Mouse (Mus musculus): ENCODE measurements around the gene Ap3s2. TPM values are rescaled to one million over a fixed set of nuclear protein-coding genes. Genes with fewer than 3 reads are reported as not detected.

Ap3s2 gene
- polyA plus RNA-seq, 1 experiment from 2014 or later: 41.2 TPM

- H3K4me2 ChIP-seq (ENCODE audit: low read depth, severe bottlenecking): no peak overlapping the region
- 75% methylated on average over 3 of the region's 3 CpGs for WGBS
- no peaks in the 10 kb centered on the region for H3K27me3 ChIP-seq (ENCODE audit: control insufficient read depth, insufficient read depth, low read length)
- H3K9me3 ChIP-seq (ENCODE audit: control insufficient read depth, low read length): no peaks in the 10 kb centered on the region
- H3K4me1 ChIP-seq (ENCODE audit: control insufficient read depth, insufficient read depth, low read length): 0 out of 2 replicates have a peak, but pooled peaks cover 2% of the 10 kb centered on the region
- 0 out of 2 replicates have a peak overlapping the region, but pooled peaks have one; percentile 16 for H3K27ac ChIP-seq (replicated peaks; ENCODE audit: low read depth, low read length)
- no peaks in the 10 kb centered on the region for H3K36me3 ChIP-seq (ENCODE audit: control insufficient read depth, insufficient read depth, low read length)
- DNase-seq (ENCODE audit: low spot score): peak; percentile 42
- no peak overlapping the region for H3K4me3 ChIP-seq (ENCODE audit: low read depth, low read length)
- ATAC-seq (ENCODE audit: insufficient number of reproducible peaks, low FRiP score, low TSS enrichment, low read depth): peak; percentile 72
- H3K9ac ChIP-seq (ENCODE audit: low read length): no peak overlapping the region
Observed at GRCm38 (mm10) chr7:79866294-79867000, 54.0 kb downstream of the Ap3s2 start.

GRCm38 (mm10) chr7:79861794-79862193 lies 58.7 kb downstream of the Ap3s2 start:
- no peak for DNase-seq (ENCODE audit: low spot score)
- H3K27ac ChIP-seq (replicated peaks; ENCODE audit: low read depth, low read length): no peak overlapping the region
- no peak for ATAC-seq (ENCODE audit: insufficient number of reproducible peaks, low FRiP score, low TSS enrichment, low read depth)
- no peak overlapping the region for H3K9ac ChIP-seq (ENCODE audit: low read length)
- H3K4me1 ChIP-seq (ENCODE audit: control insufficient read depth, insufficient read depth, low read length): peaks cover 15% of the 10 kb centered on the region
- no peak overlapping the region for H3K4me3 ChIP-seq (ENCODE audit: low read depth, low read length)
- no peaks in the 10 kb centered on the region for H3K27me3 ChIP-seq (ENCODE audit: control insufficient read depth, insufficient read depth, low read length)
- H3K9me3 ChIP-seq (ENCODE audit: control insufficient read depth, low read length): no peaks in the 10 kb centered on the region
- H3K36me3 ChIP-seq (ENCODE audit: control insufficient read depth, insufficient read depth, low read length): no peaks in the 10 kb centered on the region
- 93% methylated on average over 8 of the region's 8 CpGs for WGBS
- H3K4me2 ChIP-seq (ENCODE audit: low read depth, severe bottlenecking): no peak overlapping the region

DNA sequence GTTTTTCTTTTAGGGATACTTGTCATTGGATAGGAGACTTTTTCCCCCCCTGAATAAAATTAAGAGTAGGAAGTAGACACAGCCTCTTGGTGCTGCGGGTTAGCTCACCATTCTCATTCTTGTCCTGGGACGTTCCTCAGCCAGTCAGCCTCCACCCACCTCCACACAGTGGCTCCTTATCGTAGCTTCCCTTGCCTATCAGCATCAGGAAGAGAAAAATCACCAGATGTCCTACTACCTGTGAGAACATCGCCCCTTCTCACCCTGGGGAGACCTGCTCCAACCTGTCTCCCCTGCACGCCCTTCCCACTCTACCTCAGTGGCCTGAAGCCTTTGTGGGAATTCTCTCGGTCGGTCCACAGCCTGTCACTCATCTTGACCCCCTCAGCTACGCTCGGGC lies 59.6 kb downstream of the Ap3s2 start, which contains the start of gene Anpep:
Gene Anpep (minus strand): TSS at position 249 of the 400 bp plus-strand sequence.
- no peak for ATAC-seq (ENCODE audit: insufficient number of reproducible peaks, low FRiP score, low TSS enrichment, low read depth)
- H3K36me3 ChIP-seq (ENCODE audit: control insufficient read depth, insufficient read depth, low read length): no peaks in the 10 kb centered on the region

GRCm38 (mm10) chr7:79858956-79859630 lies 61.4 kb downstream of the Ap3s2 start:
- Histone ChIP-seq H3K27ac (replicated peaks; ENCODE audit: low read depth, low read length) (no peak overlapping the region), H3K27me3 (ENCODE audit: control insufficient read depth, insufficient read depth, low read length) (no peaks in the 10 kb centered on the region), H3K9ac (ENCODE audit: low read length) (no peak overlapping the region; the same call in 1 of the 2 replicates), H3K4me2 (ENCODE audit: low read depth, severe bottlenecking) (no peak overlapping the region), H3K9me3 (ENCODE audit: control insufficient read depth, low read length) (no peaks in the 10 kb centered on the region), H3K4me1 (ENCODE audit: control insufficient read depth, insufficient read depth, low read length) (peaks cover 15% of the 10 kb centered on the region), H3K4me3 (ENCODE audit: low read depth, low read length) (no peak overlapping the region), H3K36me3 (ENCODE audit: control insufficient read depth, insufficient read depth, low read length) (no peaks in the 10 kb centered on the region)
- no peak for ATAC-seq (ENCODE audit: insufficient number of reproducible peaks, low FRiP score, low TSS enrichment, low read depth)
- WGBS: 52% methylated on average over 9 of the region's 9 CpGs
- DNase-seq (ENCODE audit: low spot score): no peak

More for the DNA sequence above, 59.6 kb downstream of the Ap3s2 start, which contains the start of gene Anpep:
- 82% methylated on average over 9 of the region's 9 CpGs for WGBS
- H3K4me3 ChIP-seq (ENCODE audit: low read depth, low read length): no peak within 1 kb of the TSS
- no peaks in the 10 kb centered on the region for H3K9me3 ChIP-seq (ENCODE audit: control insufficient read depth, low read length)
- H3K27ac ChIP-seq (replicated peaks; ENCODE audit: low read depth, low read length): no peak within 1 kb of the TSS
- no peak within 1 kb of the TSS for H3K9ac ChIP-seq (ENCODE audit: low read length)
- no peak within 1 kb of the TSS for H3K4me2 ChIP-seq (ENCODE audit: low read depth, severe bottlenecking)
- peaks cover 15% of the 10 kb centered on the region for H3K4me1 ChIP-seq (ENCODE audit: control insufficient read depth, insufficient read depth, low read length)
- DNase-seq (ENCODE audit: low spot score): no peak
- H3K27me3 ChIP-seq (ENCODE audit: control insufficient read depth, insufficient read depth, low read length): no peaks in the 10 kb centered on the region

DNA sequence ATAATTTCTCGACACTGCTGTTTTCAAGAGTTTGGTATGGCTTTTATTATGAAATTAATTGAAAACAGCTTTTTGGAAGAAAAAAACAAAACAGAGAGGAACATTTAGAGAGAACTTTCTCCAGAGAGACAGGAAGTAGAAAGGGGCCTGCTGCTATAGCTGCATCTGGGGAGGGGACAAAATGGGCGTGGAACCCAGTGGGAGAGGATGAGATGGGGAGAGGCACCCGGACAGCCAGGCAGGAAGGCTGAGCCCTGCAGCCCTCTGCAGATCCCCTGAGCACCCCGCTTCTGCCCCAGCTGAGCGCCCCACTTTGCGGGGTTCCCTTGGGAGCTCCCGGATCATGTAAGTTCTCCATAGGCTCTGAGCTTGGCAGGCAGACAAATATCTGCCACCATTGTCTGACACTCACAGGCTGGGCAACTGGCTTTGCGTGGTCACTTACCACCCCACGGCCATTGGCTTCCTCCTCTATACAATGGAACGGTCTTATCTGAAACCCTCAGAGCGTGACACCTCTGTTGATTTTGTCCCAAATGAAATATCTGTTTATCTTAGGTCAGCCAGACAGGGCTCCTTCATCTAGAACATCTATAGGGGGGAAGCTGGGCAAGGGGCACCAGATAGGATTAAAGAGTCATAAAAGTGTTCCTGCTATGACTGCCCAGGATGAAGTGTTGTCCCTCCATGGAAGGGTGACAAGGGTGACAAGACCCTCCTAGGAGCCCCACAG lies 62.1 kb downstream of the Ap3s2 start:
- Histone ChIP-seq H3K9ac (ENCODE audit: low read length) (no peak overlapping the region), H3K4me3 (ENCODE audit: low read depth, low read length) (no peak overlapping the region), H3K36me3 (ENCODE audit: control insufficient read depth, insufficient read depth, low read length) (no peaks in the 10 kb centered on the region), H3K9me3 (ENCODE audit: control insufficient read depth, low read length) (no peaks in the 10 kb centered on the region), H3K27me3 (ENCODE audit: control insufficient read depth, insufficient read depth, low read length) (no peaks in the 10 kb centered on the region), H3K27ac (replicated peaks; ENCODE audit: low read depth, low read length) (no peak overlapping the region), H3K4me2 (ENCODE audit: low read depth, severe bottlenecking) (no peak overlapping the region), H3K4me1 (ENCODE audit: control insufficient read depth, insufficient read depth, low read length) (peaks cover 15% of the 10 kb centered on the region)
- no peak for ATAC-seq (ENCODE audit: insufficient number of reproducible peaks, low FRiP score, low TSS enrichment, low read depth)
- no peak for DNase-seq (ENCODE audit: low spot score)
- 58% methylated on average over 11 of the region's 11 CpGs for whole genome bisulfite sequencing

DNA sequence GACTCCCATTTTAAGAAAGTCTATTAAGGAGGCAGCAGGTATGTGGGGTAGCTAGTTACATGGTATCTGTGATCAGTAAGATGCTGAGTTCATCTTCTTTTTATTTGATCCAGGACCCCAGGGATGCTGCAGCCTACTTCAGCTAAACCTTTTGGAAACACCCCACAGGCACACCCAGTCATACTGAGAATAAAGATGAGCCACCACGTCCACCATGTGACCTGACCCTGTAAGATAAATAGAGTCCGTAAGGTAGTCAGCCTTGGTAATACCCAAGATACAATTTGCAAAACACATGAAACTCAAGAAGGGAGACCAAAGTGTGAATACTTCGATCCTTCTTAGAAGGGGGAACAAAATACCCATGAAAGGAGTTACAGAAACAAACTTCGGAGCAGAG lies 64.1 kb downstream of the Ap3s2 start:
- Histone ChIP-seq H3K9ac (ENCODE audit: low read length) (no peak overlapping the region), H3K4me2 (ENCODE audit: low read depth, severe bottlenecking) (no peak overlapping the region), H3K9me3 (ENCODE audit: control insufficient read depth, low read length) (no peaks in the 10 kb centered on the region), H3K36me3 (ENCODE audit: control insufficient read depth, insufficient read depth, low read length) (no peaks in the 10 kb centered on the region), H3K4me1 (ENCODE audit: control insufficient read depth, insufficient read depth, low read length) (peaks cover 15% of the 10 kb centered on the region), H3K27me3 (ENCODE audit: control insufficient read depth, insufficient read depth, low read length) (no peaks in the 10 kb centered on the region), H3K27ac (replicated peaks; ENCODE audit: low read depth, low read length) (no peak overlapping the region), H3K4me3 (ENCODE audit: low read depth, low read length) (no peak overlapping the region)
- WGBS: 88% methylated on average over 4 of the region's 4 CpGs
- no peak for DNase-seq (ENCODE audit: low spot score)
- ATAC-seq (ENCODE audit: insufficient number of reproducible peaks, low FRiP score, low TSS enrichment, low read depth): no peak

- Histone ChIP-seq H3K27ac (replicated peaks; ENCODE audit: low read depth, low read length) (peak overlapping the region; percentile 71), H3K36me3 (ENCODE audit: control insufficient read depth, insufficient read depth, low read length) (no peaks in the 10 kb centered on the region), H3K4me1 (ENCODE audit: control insufficient read depth, insufficient read depth, low read length) (peaks cover 11% of the 10 kb centered on the region; the same call in 1 of the 2 replicates), H3K4me2 (ENCODE audit: low read depth, severe bottlenecking) (peak overlapping the region; percentile 86), H3K9me3 (ENCODE audit: control insufficient read depth, low read length) (no peaks in the 10 kb centered on the region), H3K9ac (ENCODE audit: low read length) (peak overlapping the region; percentile 65), H3K27me3 (ENCODE audit: control insufficient read depth, insufficient read depth, low read length) (no peaks in the 10 kb centered on the region), H3K4me3 (ENCODE audit: low read depth, low read length) (peak overlapping the region; percentile 44)
- ATAC-seq (ENCODE audit: insufficient number of reproducible peaks, low FRiP score, low TSS enrichment, low read depth): peak; percentile 88
- 6% methylated on average over 47 of the region's 53 CpGs for WGBS
- peak; percentile 86 for DNase-seq (ENCODE audit: low spot score)
Observed at GRCm38 (mm10) chr7:79847456-79848451, 72.7 kb downstream of the Ap3s2 start.

All from limb, embryonic 11.5 days (tissue).